Mouse (Mus musculus) ES-E14 (cell line): Measurements from ENCODE around the gene Ppp1r9a. TPM values are rescaled to one million over a fixed set of nuclear protein-coding genes. Genes with fewer than 3 reads are reported as not detected.

ENCODE experiments used
- DNase-seq: peaks from one replicate; pipeline ENCODE4 v3.0.0-alpha.2; 2013; ENCODE audit warnings: low read depth, low spot score
- H3K27ac ChIP-seq: 2 replicates; pipeline ENCODE4 v1.5.1; 2012; ENCODE audit warnings: low read depth, mild to moderate bottlenecking, low read length, moderate library complexity, mixed read lengths; ENCODE audit not compliant: poor library complexity, insufficient read depth, severe bottlenecking
- H3K36me3 ChIP-seq: 2 replicates; pipeline ENCODE4 v1.6.1; 2012; ENCODE audit warnings: mild to moderate bottlenecking, low read length, moderate library complexity, mixed read lengths; ENCODE audit not compliant: control insufficient read depth, poor library complexity, insufficient read depth, severe bottlenecking
- H3K4me1 ChIP-seq, 2 experiments: fragments of 150-350 bp in 1 of 2; sonication (generic) in 1 of 2; 2 replicates each; pipeline ENCODE4 v1.6.1; 2012; ENCODE audit warnings: low read length in 2 of 2, mild to moderate bottlenecking in 1 of 2, mixed read lengths in 1 of 2; ENCODE audit not compliant: control insufficient read depth in 2 of 2, insufficient read depth in 2 of 2, poor library complexity in 1 of 2
- H3K4me3 ChIP-seq, 2 experiments: fragments of 150-350 bp in 1 of 2; sonication (generic) in 1 of 2; 2 replicates each; pipeline ENCODE4 v1.5.1; 2012; ENCODE audit warnings: low read length in 2 of 2, low read depth in 1 of 2, mild to moderate bottlenecking in 1 of 2, mixed read lengths in 1 of 2; ENCODE audit not compliant: insufficient read depth in 1 of 2, poor library complexity in 1 of 2, severe bottlenecking in 1 of 2
- H3K9ac ChIP-seq: 2 replicates; pipeline ENCODE4 v1.6.1; 2012; ENCODE audit warnings: low read depth, mild to moderate bottlenecking, low read length, mixed read lengths; ENCODE audit not compliant: poor library complexity, insufficient read depth, severe bottlenecking
- H3K9me3 ChIP-seq: fragments of 150-350 bp; sonication (generic); 2 replicates; pipeline ENCODE4 v1.6.1; 2012; ENCODE audit warnings: low read depth, mild to moderate bottlenecking, low read length; ENCODE audit not compliant: control insufficient read depth, insufficient read depth
- CHD2 ChIP-seq: IDR thresholded peaks from 2 replicates; pipeline ENCODE4 v1.6.1; 2014; ENCODE audit warnings: mild to moderate bottlenecking, low read depth, low read length, inconsistent platforms
- HCFC1 ChIP-seq: IDR thresholded peaks from 2 replicates; pipeline ENCODE4 v1.6.1; 2012; ENCODE audit warnings: low read length, inconsistent platforms, borderline replicate concordance; ENCODE audit not compliant: insufficient read depth
- MAFK ChIP-seq: IDR thresholded peaks from 2 replicates; pipeline ENCODE4 v1.6.1; 2014; ENCODE audit warnings: mild to moderate bottlenecking, low read depth, low read length, inconsistent platforms; ENCODE audit not compliant: insufficient read depth
- ZC3H11A ChIP-seq: IDR thresholded peaks from 2 replicates; pipeline ENCODE4 v1.6.1; 2012; ENCODE audit warnings: low read depth, mild to moderate bottlenecking, inconsistent platforms, low read length, borderline replicate concordance
- ZNF384 ChIP-seq: IDR thresholded peaks from 2 replicates; pipeline ENCODE4 v1.6.1; 2012; ENCODE audit warnings: low read depth, low read length, inconsistent platforms
- in situ Hi-C, 2 experiments: fragments of 600-800 bp; cut with MboI; formaldehyde crosslinking; loops; one replicate each; pipeline ENCODE4 v1.15.1; 2025; ENCODE audit warnings: low sequenced_read_pairs in 2 of 2, inconsistent platforms in 1 of 2; ENCODE audit not compliant: unreplicated experiment in 2 of 2
- total RNA-seq: library from RNA; depleted of rRNA; stranded (reverse); fragments of 300-350 nt; gene quantifications from 2 replicates; pipeline ENCODE4 v1.2.3, GENCODE M21; 2012

Gene Ppp1r9a
- total RNA-seq, 1 experiment, result 22.2 TPM

DNA sequence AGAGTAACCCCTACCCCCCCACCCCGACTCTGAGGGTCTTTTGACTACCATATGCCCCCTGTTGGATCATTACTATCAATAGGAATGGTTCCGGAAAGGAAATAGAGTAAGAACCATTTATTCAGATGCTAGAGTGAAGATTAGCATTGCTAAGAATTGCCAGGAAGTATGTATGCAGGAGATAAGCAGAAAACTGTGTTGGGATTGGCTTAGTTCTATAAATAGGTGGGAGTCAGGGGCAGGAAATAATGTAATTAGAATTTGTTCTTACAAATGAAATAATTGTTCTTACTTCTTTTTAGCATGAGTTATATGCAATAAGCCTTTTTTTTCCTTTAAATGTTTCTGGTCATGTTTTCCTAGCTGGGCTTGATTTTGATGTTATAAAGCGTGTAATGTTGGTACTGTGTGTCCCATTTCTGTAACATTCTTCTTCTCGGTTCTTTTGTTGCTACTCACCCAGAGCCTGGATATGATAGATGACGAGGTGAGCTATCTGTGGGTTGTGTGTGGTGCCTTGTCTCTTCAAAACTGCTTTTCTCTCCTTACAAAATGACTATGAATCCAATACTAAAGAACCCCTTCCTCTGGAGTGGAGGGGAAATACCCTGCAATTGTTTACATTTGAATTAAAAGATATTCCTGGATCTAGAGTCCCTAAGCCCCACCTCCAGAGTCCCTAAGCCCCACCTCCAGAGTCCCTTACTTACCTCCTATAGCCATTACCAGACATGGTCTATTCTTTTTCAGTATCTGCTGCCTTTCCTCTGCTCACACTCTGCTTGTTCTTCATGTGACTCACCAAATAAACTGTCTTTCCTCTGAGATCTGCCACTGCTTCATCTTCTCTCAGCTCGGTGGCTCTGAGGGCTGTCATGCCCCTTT, 254.1 kb downstream of the Ppp1r9a start:
- no peak overlapping the region for H3K27ac ChIP-seq
- DNase-seq, result no peak
- no peaks in the 10 kb centered on the region for H3K4me1 ChIP-seq
- in situ Hi-C loops, result no loop called here
- TF ChIP-seq MAFK (no peak), ZNF384 (no peak), HCFC1 (no peak), ZC3H11A (no peak), CHD2 (no peak)
- no peak overlapping the region for H3K4me3 ChIP-seq
- peaks cover 5% of the 10 kb centered on the region for H3K36me3 ChIP-seq
- H3K9ac ChIP-seq, result no peak overlapping the region
- H3K9me3 ChIP-seq, result no peaks in the 10 kb centered on the region

DNA sequence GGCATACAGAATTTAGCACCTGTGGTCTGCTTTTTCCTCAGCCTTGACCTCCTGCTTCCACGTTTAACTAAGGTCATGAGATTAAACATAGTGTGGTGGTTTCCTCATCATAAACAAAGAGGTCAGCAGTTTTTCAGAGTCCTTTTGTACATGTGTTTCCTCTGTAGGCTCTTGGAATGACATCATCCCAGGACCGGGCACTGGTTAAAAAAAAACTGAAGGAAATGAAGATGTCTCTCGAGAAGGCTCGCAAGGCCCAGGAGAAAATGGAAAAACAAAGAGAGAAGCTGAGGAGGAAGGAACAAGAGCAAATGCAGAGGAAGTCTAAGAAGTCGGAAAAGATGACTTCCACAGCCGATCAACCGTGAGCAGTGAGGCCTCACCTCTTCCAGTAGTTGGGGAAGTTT, 256.7 kb downstream of the Ppp1r9a start:
- TF ChIP-seq CHD2, result no peak
- TF ChIP-seq ZC3H11A, result no peak
- no peak for TF ChIP-seq HCFC1
- TF ChIP-seq MAFK, result no peak
- no peak for TF ChIP-seq ZNF384
- in situ Hi-C loops, result no loop called here
- Histone ChIP-seq H3K9ac (no peak overlapping the region), H3K4me1 (no peaks in the 10 kb centered on the region), H3K36me3 (peaks cover 5% of the 10 kb centered on the region), H3K9me3 (no peaks in the 10 kb centered on the region), H3K4me3 (no peak overlapping the region), H3K27ac (no peak overlapping the region)
- DNase-seq, result no peak

GRCm38 (mm10) chr6:5162052-5162451, 259.3 kb downstream of the Ppp1r9a start:
- H3K4me1 ChIP-seq, result no peaks in the 10 kb centered on the region
- H3K9ac ChIP-seq, result no peak overlapping the region
- no peak for TF ChIP-seq HCFC1
- no peak for TF ChIP-seq ZNF384
- no peak for TF ChIP-seq MAFK
- TF ChIP-seq CHD2, result no peak
- in situ Hi-C loops, result no loop called here
- H3K9me3 ChIP-seq, result no peaks in the 10 kb centered on the region
- DNase-seq, result no peak
- H3K36me3 ChIP-seq, result peaks cover 5% of the 10 kb centered on the region; the same call in 1 of the 2 replicates
- no peak overlapping the region for H3K27ac ChIP-seq
- H3K4me3 ChIP-seq, result no peak overlapping the region

DNA sequence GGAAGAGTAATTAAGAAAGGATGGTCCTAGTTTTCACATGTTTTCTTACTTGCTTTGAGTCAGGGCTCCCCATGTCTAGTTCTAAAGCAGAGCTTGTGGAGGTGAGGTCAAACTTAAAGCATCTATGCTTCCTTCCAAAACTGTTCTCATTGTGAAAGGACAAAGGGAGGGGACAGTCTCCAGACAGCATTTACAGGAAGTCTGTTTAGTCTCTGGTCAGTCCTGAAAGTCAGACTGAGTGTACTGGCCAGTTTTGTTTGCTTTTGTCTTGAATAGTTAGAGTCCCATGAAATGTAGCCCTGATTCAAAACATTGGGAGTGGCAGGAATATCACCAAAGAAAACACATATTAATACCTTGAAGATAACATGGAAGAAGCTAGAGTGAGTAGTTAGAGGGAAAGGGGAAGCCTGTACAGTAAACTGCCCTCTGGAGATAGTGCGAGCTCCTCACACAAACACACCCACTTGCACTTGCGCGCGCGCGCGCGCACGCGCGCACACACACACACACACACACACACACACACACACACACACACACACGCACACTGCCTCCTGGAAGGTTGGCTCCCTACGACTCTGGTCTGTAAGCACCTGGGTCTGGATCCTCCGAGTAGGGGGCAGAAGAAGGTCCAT, 260.9 kb downstream of the Ppp1r9a start:
- Histone ChIP-seq H3K4me1 (no peaks in the 10 kb centered on the region), H3K9me3 (no peaks in the 10 kb centered on the region), H3K9ac (no peak overlapping the region), H3K36me3 (peaks cover 5% of the 10 kb centered on the region; the same call in 1 of the 2 replicates), H3K4me3 (no peak overlapping the region), H3K27ac (no peak overlapping the region)
- in situ Hi-C loops, result no loop called here
- TF ChIP-seq ZC3H11A (no peak), CHD2 (no peak), HCFC1 (no peak), ZNF384 (no peak), MAFK (no peak)
- DNase-seq, result no peak
